Mouse (Mus musculus) myocyte (in vitro differentiated cells): ENCODE data around the gene Mns1.

Source experiments
- E2F4 ChIP-seq: IDR thresholded peaks from one replicate; pipeline ENCODE4 v1.6.1; 2011; ENCODE audit warnings: mild to moderate bottlenecking, control low read depth, moderate library complexity; ENCODE audit not compliant: insufficient read depth
- POLR2A ChIP-seq: IDR thresholded peaks from one replicate; pipeline ENCODE4 v1.6.1; 2011; ENCODE audit warnings: low read depth, mild to moderate bottlenecking, control low read depth, moderate library complexity; ENCODE audit not compliant: insufficient read length
- POLR2AphosphoS2 ChIP-seq: IDR thresholded peaks from one replicate; pipeline ENCODE4 v1.6.1; 2011; ENCODE audit warnings: low read depth, control low read depth; ENCODE audit not compliant: insufficient read length

DNA sequence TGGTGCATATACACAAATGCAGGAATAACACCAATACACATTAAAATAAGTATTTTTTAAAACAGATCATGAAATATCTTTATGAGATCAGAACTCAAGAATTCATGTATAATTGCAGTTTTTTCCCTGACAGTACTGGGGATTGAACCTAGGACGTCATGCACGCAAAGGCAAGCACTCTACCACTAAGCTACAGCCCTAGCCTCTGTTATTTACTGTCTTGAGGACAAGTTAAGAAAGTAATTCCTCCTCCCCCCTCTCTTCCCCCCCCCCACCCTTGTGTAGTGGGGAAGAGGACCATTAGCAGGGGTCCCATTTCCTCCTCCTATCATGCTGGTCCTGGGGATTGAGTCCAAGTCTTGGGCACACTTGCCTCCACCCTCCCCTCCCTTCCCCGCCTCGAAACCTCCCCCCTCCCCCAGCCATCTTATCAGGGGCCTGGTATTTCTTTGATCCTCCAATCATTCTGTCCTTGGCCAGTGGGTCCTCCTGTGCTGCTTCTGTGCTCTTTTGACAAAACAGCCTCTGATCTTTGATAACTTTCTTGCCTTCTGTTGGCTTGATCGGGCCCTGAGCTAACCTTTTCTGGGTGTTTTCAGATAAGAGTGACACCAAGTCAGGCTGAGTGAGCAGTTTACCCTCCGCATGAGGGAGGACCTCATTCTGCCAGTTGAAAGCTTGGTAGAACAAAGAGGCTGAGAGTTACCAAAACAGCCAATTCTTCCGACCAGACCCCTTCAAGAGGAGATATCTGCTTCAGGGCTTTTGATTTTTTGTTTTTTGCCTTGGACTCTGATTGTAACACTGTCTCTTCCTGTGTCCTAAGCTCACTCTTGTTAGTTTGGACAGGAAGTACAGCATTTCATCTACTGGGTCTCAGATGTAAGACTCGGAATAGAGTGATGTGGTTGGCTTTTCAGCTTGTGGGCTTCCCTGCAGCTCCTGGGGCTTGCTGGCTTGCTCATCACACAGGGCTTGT lies 3.4 kb downstream of the Mns1 start:
- no peak for TF ChIP-seq POLR2A
- no peak for TF ChIP-seq E2F4
- no peak for TF ChIP-seq POLR2AphosphoS2
